8 mouse cellular contexts compared by ENCODE assay signal in the genomic region with DNA sequence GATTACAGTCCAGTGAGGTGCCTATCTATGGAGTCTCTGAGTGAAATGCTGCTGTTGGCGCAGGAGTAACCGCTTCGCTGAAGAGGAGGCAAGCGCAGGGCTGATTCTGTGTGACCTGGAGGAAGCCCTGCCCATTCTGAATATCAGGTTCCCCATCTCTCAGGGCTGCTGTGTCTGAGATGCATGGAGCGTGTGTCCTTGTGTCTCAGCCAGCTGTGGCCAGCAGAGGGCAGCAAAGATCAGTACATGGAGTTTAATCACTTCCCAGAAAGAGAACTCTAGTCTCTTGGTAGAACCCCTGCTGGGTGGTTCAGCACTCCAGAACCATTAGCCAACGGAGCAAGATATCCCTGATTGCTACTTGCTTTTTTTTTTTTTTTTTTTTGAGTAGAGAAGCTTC. TPM values are rescaled to one million over a fixed set of nuclear protein-coding genes. Genes with fewer than 3 reads are reported as not detected.
DNase-seq lines count a peak whose midpoint lies in the region; ATAC-seq and TF ChIP-seq lines count a peak whose summit lies in the region.

No protein-coding gene starts in this region.

- 6% methylated on average over 6 of the region's 6 CpGs for WGBS in heart, embryonic 10.5 days
- WGBS in liver, embryonic 16.5 days (ENCODE audit: insufficient replicate concordance): 8% methylated on average over 6 of the region's 6 CpGs

- no peak overlapping the region for H3K9ac ChIP-seq in liver, embryonic 16.5 days (ENCODE audit: low read depth, low read length)

- H3K4me3 ChIP-seq in C2C12 (ENCODE audit: insufficient read depth, poor library complexity, severe bottlenecking): no peak overlapping the region
- H3K4me3 ChIP-seq in heart, embryonic 10.5 days: no peak overlapping the region
- no peak overlapping the region for H3K4me3 ChIP-seq in liver, embryonic 16.5 days (ENCODE audit: low read depth, low read length)

- H3K79me2 ChIP-seq in C2C12 (ENCODE audit: control insufficient read depth, insufficient read depth): no peaks in the 10 kb centered on the region

- peaks cover 6% of the 10 kb centered on the region; the same call in 1 of the 2 replicates for H3K4me1 ChIP-seq in heart, embryonic 10.5 days
- no peaks in the 10 kb centered on the region for H3K4me1 ChIP-seq in liver, embryonic 16.5 days (ENCODE audit: control insufficient read depth, low read depth, low read length)

- H3K27me3 ChIP-seq in C2C12 (ENCODE audit: control insufficient read depth, insufficient read depth, insufficient read length): no peaks in the 10 kb centered on the region
- peaks cover 22% of the 10 kb centered on the region for H3K27me3 ChIP-seq in heart, embryonic 10.5 days (ENCODE audit: insufficient read depth, poor library complexity, severe bottlenecking)
- H3K27me3 ChIP-seq in liver, embryonic 16.5 days (ENCODE audit: control insufficient read depth, insufficient read depth, low read depth, low read length): no peaks in the 10 kb centered on the region

- no peaks in the 10 kb centered on the region for H3K36me3 ChIP-seq in C2C12 (ENCODE audit: control insufficient read depth, insufficient read depth)
- no peaks in the 10 kb centered on the region for H3K36me3 ChIP-seq in heart, embryonic 10.5 days
- no peaks in the 10 kb centered on the region for H3K36me3 ChIP-seq in liver, embryonic 16.5 days (ENCODE audit: control insufficient read depth, insufficient read depth)

- H3K9me3 ChIP-seq in heart, embryonic 10.5 days: no peaks in the 10 kb centered on the region
- no peaks in the 10 kb centered on the region for H3K9me3 ChIP-seq in liver, embryonic 16.5 days (replicated peaks; ENCODE audit: control insufficient read depth, low read length)

- no peak overlapping the region for H3K27ac ChIP-seq in heart, embryonic 10.5 days
- no peak overlapping the region for H3K27ac ChIP-seq in liver, embryonic 16.5 days (ENCODE audit: low read length)

- peak; percentile 39; the same call in 1 of the 2 replicates for ATAC-seq in liver, embryonic 16.5 days (ENCODE audit: low read depth)

- no peaks in the 10 kb centered on the region for H3K79me3 ChIP-seq in C2C12 (ENCODE audit: low read depth)

- H3ac ChIP-seq in C2C12 (ENCODE audit: control insufficient read depth, insufficient read length, low read depth): no peak overlapping the region

- H3K4me2 ChIP-seq in liver, embryonic 16.5 days (ENCODE audit: low read depth, low read length): no peak overlapping the region

- TF ChIP-seq CTCF in C2C12 (IDR thresholded peaks at IDR 0.05; ENCODE audit: control insufficient read depth, insufficient read depth, insufficient read length): peak; percentile 70

- peak; percentile 94 for DNase-seq in adrenal gland, postnatal 10 days
- DNase-seq in embryo, embryonic 9.5 days (ENCODE audit: extremely low spot score): peak; percentile 89
- DNase-seq in heart, embryonic 10.5 days (ENCODE audit: low spot score): peak; percentile 89
- DNase-seq in kidney, postnatal 36 days: peak; percentile 83 to 94
- DNase-seq in ovary, adult 18-20 months (ENCODE audit: low spot score): peak; percentile 55
- DNase-seq in thymus, adult 18-20 months: peak; percentile 7 to 17

TF ChIP-seq in C2C12, 6 proteins besides CTCF, POLR2A, EP300 and RAD21:
- TF ChIP-seq FOSL1 (IDR thresholded peaks at IDR 0.05; ENCODE audit: insufficient read depth, low read length, poor library complexity, severe bottlenecking) (no peak), CEBPB (IDR thresholded peaks at IDR 0.05; ENCODE audit: low read depth) (no peak), USF1 (IDR thresholded peaks at IDR 0.05; ENCODE audit: low read depth) (no peak), MAX (IDR thresholded peaks at IDR 0.05) (no peak), MYOD1 (IDR thresholded peaks at IDR 0.05; ENCODE audit: control insufficient read depth, insufficient read length, low read depth) (no peak), MYOG (IDR thresholded peaks at IDR 0.05; ENCODE audit: control insufficient read depth, extremely low read depth, insufficient read length) (no peak)

RNA-seq across cellular contexts. Expression of a gene that starts 57.3 kb away (rescaled TPM):
- polyA plus RNA-seq in C2C12 (2012; fragmentation: generic; extraction: Trizol): 13.7 TPM
- total RNA-seq in adrenal gland, postnatal 10 days (2021): 10 to 100 TPM; 37.6 to 45.6 TPM
- polyA plus RNA-seq in heart, embryonic 10.5 days (2016; fragmentation: Nextera tagmentation; extraction: Ambion mirVana): 35.5 and 38.6 TPM in 2 replicates
- polyA plus RNA-seq in liver, embryonic 16.5 days (2015; fragmentation: Nextera tagmentation; extraction: Ambion mirVana): 11.5 and 11.8 TPM in 2 replicates

Comparison
In these comparisons a context has a peak if more than half of its experiments do, and no peak if none do; other contexts are left out.
1. DNase-seq: peak in every context shown above with its lines; median percentile 94 in adrenal gland, postnatal 10 days; 89 in embryo, embryonic 9.5 days; 89 in heart, embryonic 10.5 days; 88 in kidney, postnatal 36 days; 55 in ovary, adult 18-20 months; 12 in thymus, adult 18-20 months.